Mouse (Mus musculus): ENCODE measurements around the gene Dcaf15. TPM values are rescaled to one million over a fixed set of nuclear protein-coding genes. Genes with fewer than 3 reads are reported as not detected.
A peak's percentile ranks its signal among the peaks of the same experiment; 100 is the strongest.

Gene Dcaf15
- polyA plus RNA-seq, 1 experiment from 2014 or later = 5.1 TPM

GRCm38 (mm10) chr8:84105676-84106075, 1.1 kb upstream of the Dcaf15 start:
- Histone ChIP-seq H3K4me2 (replicated peaks; ENCODE audit: low read depth, low read length) (no peak overlapping the region), H3K4me1 (ENCODE audit: insufficient read depth, low read depth, low read length) (peaks cover 5% of the 10 kb centered on the region; the same call in 1 of the 2 replicates), H3K9me3 (ENCODE audit: low read length) (no peaks in the 10 kb centered on the region), H3K27ac (ENCODE audit: low read length) (no peak overlapping the region), H3K36me3 (ENCODE audit: insufficient read depth, low read length) (no peaks in the 10 kb centered on the region), H3K27me3 (replicated peaks; ENCODE audit: insufficient read depth, low read length) (no peaks in the 10 kb centered on the region), H3K9ac (replicated peaks; ENCODE audit: low read depth) (no peak overlapping the region), H3K4me3 (ENCODE audit: low read depth, low read length) (no peak overlapping the region)
- ATAC-seq (no peak), DNase-seq (ENCODE audit: low spot score) (no peak)
- 79% methylated on average over 2 of the region's 2 CpGs for WGBS
- TF ChIP-seq CTCF (IDR thresholded peaks at IDR 0.05) (no peak), EP300 (IDR thresholded peaks at IDR 0.05) (no peak)

- peak overlapping the region; percentile 74 for H3K4me3 ChIP-seq (ENCODE audit: low read depth, low read length)
- peak overlapping the region; percentile 71 for H3K4me2 ChIP-seq (replicated peaks; ENCODE audit: low read depth, low read length)
- TF ChIP-seq EP300 (IDR thresholded peaks at IDR 0.05) (no peak), CTCF (IDR thresholded peaks at IDR 0.05) (peak; percentile 52)
- H3K4me1 ChIP-seq (ENCODE audit: insufficient read depth, low read depth, low read length) = peaks cover 5% of the 10 kb centered on the region; the same call in 1 of the 2 replicates
- 2% methylated on average over 18 of the region's 29 CpGs for WGBS
- peak overlapping the region; percentile 77 for H3K9ac ChIP-seq (replicated peaks; ENCODE audit: low read depth)
- peak overlapping the region; percentile 64 for H3K27ac ChIP-seq (ENCODE audit: low read length)
- H3K27me3 ChIP-seq (replicated peaks; ENCODE audit: insufficient read depth, low read length) = no peaks in the 10 kb centered on the region
- DNase-seq (ENCODE audit: low spot score) (peak; percentile 68), ATAC-seq (peak; percentile 60)
- H3K36me3 ChIP-seq (ENCODE audit: insufficient read depth, low read length) = 0 out of 2 replicates have a peak, but pooled peaks cover 4% of the 10 kb centered on the region
- no peaks in the 10 kb centered on the region for H3K9me3 ChIP-seq (ENCODE audit: low read length)
These were observed 347 bp downstream of the Dcaf15 start for GRCm38 (mm10) chr8:84104221-84104620.

- ATAC-seq (no peak), DNase-seq (ENCODE audit: low spot score) (peak; percentile 37)
- Histone ChIP-seq H3K27me3 (replicated peaks; ENCODE audit: insufficient read depth, low read length) (no peaks in the 10 kb centered on the region), H3K4me1 (ENCODE audit: insufficient read depth, low read depth, low read length) (peaks cover 5% of the 10 kb centered on the region; the same call in 1 of the 2 replicates), H3K36me3 (ENCODE audit: insufficient read depth, low read length) (0 out of 2 replicates have a peak, but pooled peaks cover 4% of the 10 kb centered on the region), H3K9ac (replicated peaks; ENCODE audit: low read depth) (no peak overlapping the region), H3K9me3 (ENCODE audit: low read length) (no peaks in the 10 kb centered on the region), H3K4me3 (ENCODE audit: low read depth, low read length) (peak overlapping the region; percentile 74), H3K27ac (ENCODE audit: low read length) (peak overlapping the region; percentile 64; the same call in 1 of the 2 replicates), H3K4me2 (replicated peaks; ENCODE audit: low read depth, low read length) (peak overlapping the region; percentile 71)
- no peak for TF ChIP-seq EP300 (IDR thresholded peaks at IDR 0.05)
- TF ChIP-seq CTCF (IDR thresholded peaks at IDR 0.05) = no peak
- WGBS = 39% methylated on average over 3 of the region's 3 CpGs
These were observed 967 bp downstream of the Dcaf15 start for GRCm38 (mm10) chr8:84103601-84104000.

GRCm38 (mm10) chr8:84101476-84102270, 2.9 kb downstream of the Dcaf15 start:
- no peak overlapping the region for H3K4me3 ChIP-seq (ENCODE audit: low read depth, low read length)
- peaks cover 17% of the 10 kb centered on the region; the same call in 1 of the 2 replicates for H3K36me3 ChIP-seq (ENCODE audit: insufficient read depth, low read length)
- TF ChIP-seq EP300 (IDR thresholded peaks at IDR 0.05) (no peak), CTCF (IDR thresholded peaks at IDR 0.05) (no peak)
- no peaks in the 10 kb centered on the region for H3K9me3 ChIP-seq (ENCODE audit: low read length)
- DNase-seq (ENCODE audit: low spot score) = no peak
- ATAC-seq = no peak
- H3K27me3 ChIP-seq (replicated peaks; ENCODE audit: insufficient read depth, low read length) = no peaks in the 10 kb centered on the region
- peaks cover 5% of the 10 kb centered on the region; the same call in 1 of the 2 replicates for H3K4me1 ChIP-seq (ENCODE audit: insufficient read depth, low read depth, low read length)
- no peak overlapping the region for H3K4me2 ChIP-seq (replicated peaks; ENCODE audit: low read depth, low read length)
- 85% methylated on average over 25 of the region's 25 CpGs for WGBS
- no peak overlapping the region for H3K9ac ChIP-seq (replicated peaks; ENCODE audit: low read depth)
- H3K27ac ChIP-seq (ENCODE audit: low read length) = no peak overlapping the region

GRCm38 (mm10) chr8:84098376-84098775, 6.2 kb downstream of the Dcaf15 start:
- 96% methylated on average over 7 of the region's 7 CpGs for WGBS
- Histone ChIP-seq H3K4me1 (ENCODE audit: insufficient read depth, low read depth, low read length) (no peaks in the 10 kb centered on the region), H3K27me3 (replicated peaks; ENCODE audit: insufficient read depth, low read length) (no peaks in the 10 kb centered on the region), H3K36me3 (ENCODE audit: insufficient read depth, low read length) (peaks cover 29% of the 10 kb centered on the region; the same call in 1 of the 2 replicates), H3K4me3 (ENCODE audit: low read depth, low read length) (no peak overlapping the region), H3K9ac (replicated peaks; ENCODE audit: low read depth) (no peak overlapping the region), H3K27ac (ENCODE audit: low read length) (no peak overlapping the region), H3K4me2 (replicated peaks; ENCODE audit: low read depth, low read length) (no peak overlapping the region), H3K9me3 (ENCODE audit: low read length) (no peaks in the 10 kb centered on the region)
- DNase-seq (ENCODE audit: low spot score) (no peak), ATAC-seq (no peak)
- TF ChIP-seq EP300 (IDR thresholded peaks at IDR 0.05) = no peak
- no peak for TF ChIP-seq CTCF (IDR thresholded peaks at IDR 0.05)

- Histone ChIP-seq H3K27me3 (replicated peaks; ENCODE audit: insufficient read depth, low read length) (no peaks in the 10 kb centered on the region), H3K4me1 (ENCODE audit: insufficient read depth, low read depth, low read length) (no peaks in the 10 kb centered on the region), H3K9ac (replicated peaks; ENCODE audit: low read depth) (no peak overlapping the region), H3K36me3 (ENCODE audit: insufficient read depth, low read length) (peaks cover 32% of the 10 kb centered on the region; the same call in 1 of the 2 replicates), H3K4me3 (ENCODE audit: low read depth, low read length) (no peak overlapping the region), H3K9me3 (ENCODE audit: low read length) (no peaks in the 10 kb centered on the region), H3K27ac (ENCODE audit: low read length) (no peak overlapping the region), H3K4me2 (replicated peaks; ENCODE audit: low read depth, low read length) (no peak overlapping the region)
- no peak for ATAC-seq
- DNase-seq (ENCODE audit: low spot score) = no peak
- TF ChIP-seq CTCF (IDR thresholded peaks at IDR 0.05) = no peak
- TF ChIP-seq EP300 (IDR thresholded peaks at IDR 0.05) = no peak
- WGBS = 62% methylated on average over 8 of the region's 8 CpGs
These were observed 8.5 kb downstream of the Dcaf15 start for GRCm38 (mm10) chr8:84096061-84096460.
